Mouse (Mus musculus) heart, adult 2 months (tissue): ENCODE measurements around the gene Col26a1.

ENCODE experiments used
- CTCF ChIP-seq: fragments of 200-600 bp; IDR thresholded peaks from 2 replicates; pipeline ENCODE4 v1.8.1; 2022; ENCODE audit warnings: antibody characterized with exemption, mild to moderate bottlenecking, moderate library complexity
- POLR2A ChIP-seq: fragments of 200-500 bp; IDR thresholded peaks from 2 replicates; pipeline ENCODE4 v1.6.1; 2011; ENCODE audit warnings: mild to moderate bottlenecking, low read depth, low read length, control low read depth; ENCODE audit not compliant: insufficient read depth

DNA sequence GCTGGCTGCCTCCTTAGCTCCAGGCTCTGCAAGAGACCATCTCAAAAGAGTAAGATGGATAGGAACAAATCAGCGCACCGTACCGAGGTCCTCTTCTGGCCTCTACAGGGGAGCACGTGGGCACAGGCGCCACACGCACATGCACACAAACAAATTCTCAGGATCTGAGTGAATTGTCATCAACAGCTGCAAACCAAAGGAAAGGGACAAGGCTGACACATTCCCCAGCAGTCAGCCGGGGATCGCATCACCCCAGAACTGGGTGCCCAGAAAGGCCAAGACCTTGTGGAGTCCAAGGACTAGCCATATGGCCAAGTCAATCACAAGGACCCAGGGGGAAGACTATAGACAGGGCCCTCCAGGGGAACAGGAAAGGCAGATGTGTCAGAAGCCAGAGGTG, 10.6 kb downstream of the Col26a1 start:
- no peak for TF ChIP-seq POLR2A
- TF ChIP-seq CTCF: no peak
